Mouse (Mus musculus) heart, adult 2 months (tissue): ENCODE results near the gene Ccn1.

Experiments
- CTCF ChIP-seq: fragments of 200-600 bp; IDR thresholded peaks from 2 replicates; pipeline ENCODE4 v1.8.1; 2022; ENCODE audit warnings: antibody characterized with exemption, mild to moderate bottlenecking, moderate library complexity
- EP300 ChIP-seq: fragments of 200-500 bp; IDR thresholded peaks from 2 replicates; pipeline ENCODE4 v1.6.1; 2011; ENCODE audit warnings: low read depth, low read length, control low read depth; ENCODE audit not compliant: insufficient read depth
- POLR2A ChIP-seq: fragments of 200-500 bp; IDR thresholded peaks from 2 replicates; pipeline ENCODE4 v1.6.1; 2011; ENCODE audit warnings: mild to moderate bottlenecking, low read depth, low read length, control low read depth; ENCODE audit not compliant: insufficient read depth

DNA sequence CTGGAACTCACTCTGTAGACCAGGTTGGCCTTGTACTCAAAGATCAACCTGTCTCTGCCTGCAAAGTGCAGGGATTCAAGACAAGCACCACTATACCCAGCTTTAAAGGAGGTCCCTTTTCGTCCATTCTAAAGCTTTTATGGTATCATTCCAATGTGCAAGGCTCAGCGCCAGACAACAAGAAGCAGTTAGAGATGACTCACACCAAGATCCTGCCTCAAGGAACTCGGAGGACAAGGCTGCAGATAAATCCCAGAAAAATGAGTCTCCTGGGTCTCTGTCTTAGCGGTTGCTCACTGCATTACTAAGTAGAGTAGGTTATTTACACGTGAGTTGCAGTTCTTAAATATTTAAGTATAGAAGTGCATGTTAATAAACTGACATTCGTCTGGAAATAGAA is 26.4 kb upstream of the Ccn1 start:
- TF ChIP-seq CTCF = no peak
- TF ChIP-seq POLR2A = no peak
- no peak for TF ChIP-seq EP300
